ENCODE assay signal across 11 mouse cellular contexts in genomic region chr19:10191326-10191725, GRCm38 (mm10). TPM values are rescaled to one million over a fixed set of nuclear protein-coding genes. Genes with fewer than 3 reads are reported as not detected.
DNase-seq lines count a peak whose midpoint lies in the region; ATAC-seq and TF ChIP-seq lines count a peak whose summit lies in the region.
"Had no signal": no experiment of that assay in that cellular context is flagged by ENCODE, and none has a peak within 500 bp of the region (broad histone marks: within the 10 kb centered on the region; RNA-seq: fewer than 3 reads in every experiment).

No protein-coding gene starts in this region.

- ATAC-seq in liver, embryonic 15.5 days (ENCODE audit: insufficient read depth): peak; percentile 20; the same call in 1 of the 2 replicates
- no peak for ATAC-seq in inflammation-experienced regulatory T-cells, adult 6 months
- no peak for ATAC-seq in intestine, embryonic 16.5 days
- ATAC-seq: forebrain, embryonic 16.5 days had no signal

- H3K4me1 ChIP-seq in kidney, adult 2 months (ENCODE audit: control insufficient read depth, insufficient read depth, low read length): peaks cover 38% of the 10 kb centered on the region
- H3K4me1 ChIP-seq in liver, embryonic 15.5 days (replicated peaks): peaks cover 19% of the 10 kb centered on the region
- peaks cover 8% of the 10 kb centered on the region; the same call in 1 of the 2 replicates for H3K4me1 ChIP-seq in intestine, embryonic 16.5 days (ENCODE audit: control insufficient read depth, insufficient read depth, low read length)

- no peak for TF ChIP-seq CTCF in kidney, adult 2 months (conservative IDR thresholded peaks at IDR 0.05; ENCODE audit: insufficient read depth, insufficient read length, low read depth, low read length)

- no peaks in the 10 kb centered on the region for H3K27me3 ChIP-seq in kidney, adult 2 months (replicated peaks; ENCODE audit: control insufficient read depth, insufficient read depth, low read length)
- H3K27me3 ChIP-seq in liver, embryonic 15.5 days: no peaks in the 10 kb centered on the region
- H3K27me3 ChIP-seq in intestine, embryonic 16.5 days (replicated peaks; ENCODE audit: control insufficient read depth, insufficient read depth, low read length): no peaks in the 10 kb centered on the region
- H3K27me3 ChIP-seq: limb, embryonic 13.5 days had no signal

- H3K9me3 ChIP-seq in liver, embryonic 15.5 days (replicated peaks): no peaks in the 10 kb centered on the region
- H3K9me3 ChIP-seq in intestine, embryonic 16.5 days (ENCODE audit: control insufficient read depth, low read length): no peaks in the 10 kb centered on the region
- H3K9me3 ChIP-seq: limb, embryonic 13.5 days had no signal

- WGBS in kidney, adult 2 months: 75% methylated on average over 7 of the region's 7 CpGs
- 41% methylated on average over 7 of the region's 7 CpGs for WGBS in liver, embryonic 15.5 days (ENCODE audit: insufficient replicate concordance)
- 68% methylated on average over 7 of the region's 7 CpGs for WGBS in intestine, embryonic 16.5 days

- no peaks in the 10 kb centered on the region for H3K36me3 ChIP-seq in kidney, adult 2 months (ENCODE audit: control insufficient read depth, insufficient read depth, low read length)
- H3K36me3 ChIP-seq in liver, embryonic 15.5 days (replicated peaks): peaks cover 100% of the 10 kb centered on the region
- peaks cover 35% of the 10 kb centered on the region for H3K36me3 ChIP-seq in intestine, embryonic 16.5 days (ENCODE audit: control insufficient read depth, insufficient read depth, low read length)

- H3K4me3 ChIP-seq in kidney, adult 2 months (ENCODE audit: insufficient read depth, low read depth, low read length): no peak overlapping the region
- no peak overlapping the region for H3K4me3 ChIP-seq in liver, embryonic 15.5 days (replicated peaks)
- H3K4me3 ChIP-seq in intestine, embryonic 16.5 days (ENCODE audit: low read length): no peak overlapping the region
- H3K4me3 ChIP-seq: limb, embryonic 13.5 days had no signal

- H3K27ac ChIP-seq in kidney, adult 2 months (ENCODE audit: insufficient read depth, low read depth, low read length): no peak overlapping the region
- H3K27ac ChIP-seq in liver, embryonic 15.5 days (replicated peaks): peak overlapping the region; percentile 60; the same call in 1 of the 2 replicates
- H3K27ac ChIP-seq in intestine, embryonic 16.5 days (ENCODE audit: low read length): no peak overlapping the region
- H3K27ac ChIP-seq: kidney, postnatal 0 days; limb, embryonic 13.5 days had no signal

- peak; percentile 51 for DNase-seq in kidney, postnatal 10 days
- DNase-seq in kidney, adult 2 months: no peak
- peak; percentile 58 for DNase-seq in 416B (ENCODE audit: low read depth)
- peak; percentile 38 for DNase-seq in MEL-GATA-1-ER (ENCODE audit: extremely low read depth, low read depth)
- no peak for DNase-seq in spleen, adult 12 weeks (ENCODE audit: low spot score)

- no peak for TF ChIP-seq POLR2A in kidney, adult 2 months (IDR thresholded peaks at IDR 0.05; ENCODE audit: low read depth, low read length)

- no peak overlapping the region for H3K4me2 ChIP-seq in liver, embryonic 15.5 days
- H3K4me2 ChIP-seq in intestine, embryonic 16.5 days (ENCODE audit: low read depth, low read length): no peak overlapping the region
- H3K4me2 ChIP-seq: limb, embryonic 13.5 days had no signal

- no peak overlapping the region for H3K9ac ChIP-seq in liver, embryonic 15.5 days
- H3K9ac ChIP-seq in intestine, embryonic 16.5 days (ENCODE audit: low read depth, low read length): no peak overlapping the region
- H3K9ac ChIP-seq: limb, embryonic 13.5 days had no signal

RNA-seq across cellular contexts. Expression of gene Fads1, which starts 8.6 kb away (rescaled TPM):
- 87.4 and 88.4 TPM in 2 replicates for polyA plus RNA-seq in kidney, adult 2 months (2012; rRNA removed)
- polyA plus RNA-seq in liver, embryonic 15.5 days (2015; fragmentation: Nextera tagmentation; extraction: Ambion mirVana): 73.6 and 80.7 TPM in 2 replicates
- 1 to 10 TPM; 5.4 to 6.0 (median 5.7) TPM for polyA plus RNA-seq in inflammation-experienced regulatory T-cells, adult 6 months (2017; shearing (Covaris generic))
- polyA plus RNA-seq in intestine, embryonic 16.5 days (2015; fragmentation: Nextera tagmentation; extraction: Ambion mirVana): 146 and 154 TPM in 2 replicates

RNA-seq across cellular contexts. Expression of gene Tmem258, which starts 12.5 kb away (rescaled TPM):
- 123 and 135 TPM in 2 replicates for polyA plus RNA-seq in kidney, adult 2 months (2012; rRNA removed)
- 254 and 296 TPM in 2 replicates for polyA plus RNA-seq in liver, embryonic 15.5 days (2015; fragmentation: Nextera tagmentation; extraction: Ambion mirVana)
- polyA plus RNA-seq in inflammation-experienced regulatory T-cells, adult 6 months (2017; shearing (Covaris generic)): 100 to 1,000 TPM; 337 to 380 (median 368) TPM
- 466 and 467 TPM in 2 replicates for polyA plus RNA-seq in intestine, embryonic 16.5 days (2015; fragmentation: Nextera tagmentation; extraction: Ambion mirVana)

RNA-seq across cellular contexts. Expression of gene Fen1, which starts 12.6 kb away (rescaled TPM):
- polyA plus RNA-seq in kidney, adult 2 months (2012; rRNA removed): 4.8 and 4.9 TPM in 2 replicates
- polyA plus RNA-seq in liver, embryonic 15.5 days (2015; fragmentation: Nextera tagmentation; extraction: Ambion mirVana): 136 and 142 TPM in 2 replicates
- 100 to 1,000 TPM in 1 of 3 experiments, 10 to 100 TPM in 2; 51.3 to 106 (median 64.4) TPM for polyA plus RNA-seq in inflammation-experienced regulatory T-cells, adult 6 months (2017; shearing (Covaris generic))
- polyA plus RNA-seq in intestine, embryonic 16.5 days (2015; fragmentation: Nextera tagmentation; extraction: Ambion mirVana): 77.9 and 87.8 TPM in 2 replicates

RNA-seq across cellular contexts. Expression of gene Myrf, which starts 49.2 kb away (rescaled TPM):
- 18.8 and 24.5 TPM in 2 replicates for polyA plus RNA-seq in kidney, adult 2 months (2012; rRNA removed)
- 2.6 and 3.2 TPM in 2 replicates for polyA plus RNA-seq in liver, embryonic 15.5 days (2015; fragmentation: Nextera tagmentation; extraction: Ambion mirVana)
- not detected for polyA plus RNA-seq in inflammation-experienced regulatory T-cells, adult 6 months (2017; shearing (Covaris generic))
- polyA plus RNA-seq in intestine, embryonic 16.5 days (2015; fragmentation: Nextera tagmentation; extraction: Ambion mirVana): 9.9 and 10.1 TPM in 2 replicates

Comparison
In these comparisons a context has a peak if more than half of its experiments do, and no peak if none do; other contexts are left out.
1. DNase-seq: peak in kidney, postnatal 10 days (single experiment), 416B (single experiment) and MEL-GATA-1-ER (single experiment); none in kidney, adult 2 months (single experiment) and spleen, adult 12 weeks (single experiment).
2. RNA of gene Fads1, which starts 8.6 kb away (polyA plus RNA-seq): 146 to 154 TPM in intestine, embryonic 16.5 days, 87.4 to 88.4 TPM in kidney, adult 2 months and 73.6 to 80.7 TPM in liver, embryonic 15.5 days; 5.4 to 6.0 TPM in inflammation-experienced regulatory T-cells, adult 6 months; every median in the first group is over 10 times any median in the second.